Mouse (Mus musculus) liver, embryonic 14.5 days (tissue): ENCODE data around the gene Lrrc4c. TPM values are rescaled to one million over a fixed set of nuclear protein-coding genes. Genes with fewer than 3 reads are reported as not detected.

ENCODE experiments used
- ATAC-seq: fragments of 200-750 bp; cut with Nextera tagmentation; 2 replicates; pipeline ENCODE4 v1.8.0; 2017; ENCODE audit warnings: moderate number of reproducible peaks, mild to moderate bottlenecking, moderate library complexity; ENCODE audit not compliant: insufficient read depth
- DNase-seq, 3 experiments: peaks; one replicate each; pipeline ENCODE4 v3.0.0-alpha.2; 2012 to 2013; ENCODE audit warnings: low read depth in 3 of 3, low spot score in 3 of 3
- H3K27ac ChIP-seq: fragments of 300-500 bp; sonication (generic); 2 replicates; pipeline ENCODE4 v1.5.1; 2014; ENCODE audit warnings: moderate library complexity, mild to moderate bottlenecking, control low read depth, inconsistent platforms
- H3K27me3 ChIP-seq: fragments of 300-500 bp; sonication (generic); 2 replicates; pipeline ENCODE4 v1.6.1; 2014; ENCODE audit warnings: mild to moderate bottlenecking, low read length, moderate library complexity; ENCODE audit not compliant: control insufficient read depth, insufficient read depth
- H3K36me3 ChIP-seq: fragments of 300-500 bp; sonication (generic); replicated peaks from 2 replicates; pipeline ENCODE4 v1.6.1; 2014; ENCODE audit warnings: low read depth; ENCODE audit not compliant: control insufficient read depth, insufficient read depth
- H3K4me1 ChIP-seq, 2 experiments: fragments of 200-500 bp in 1 of 2; fragments of 300-500 bp in 1 of 2; sonication (generic) in 1 of 2; replicated peaks; 2 replicates each; pipeline ENCODE4 v1.6.1; 2012 to 2014; ENCODE audit warnings: antibody characterized with exemption in 1 of 2, inconsistent platforms in 1 of 2, low read length in 1 of 2; ENCODE audit not compliant: control insufficient read depth in 2 of 2, insufficient read depth in 2 of 2
- H3K4me2 ChIP-seq: fragments of 300-500 bp; sonication (generic); 2 replicates; pipeline ENCODE4 v1.6.1; 2014; ENCODE audit warnings: low read depth, mild to moderate bottlenecking, control low read depth, moderate library complexity
- H3K4me3 ChIP-seq, 2 experiments: fragments of 200-500 bp in 1 of 2; fragments of 300-500 bp in 1 of 2; sonication (generic) in 1 of 2; 2 replicates each; pipeline ENCODE4 v1.5.1; 2012 to 2014; ENCODE audit warnings: low read depth in 2 of 2, low read length in 2 of 2, mild to moderate bottlenecking in 2 of 2, control low read depth in 1 of 2, inconsistent platforms in 1 of 2, moderate library complexity in 1 of 2; ENCODE audit not compliant: insufficient read depth in 1 of 2
- H3K9ac ChIP-seq: fragments of 300-500 bp; sonication (generic); replicated peaks from 2 replicates; pipeline ENCODE4 v1.6.1; 2014; ENCODE audit warnings: mild to moderate bottlenecking, control low read depth, moderate library complexity
- H3K9me3 ChIP-seq: fragments of 300-500 bp; sonication (generic); 2 replicates; pipeline ENCODE4 v1.6.1; 2016; ENCODE audit warnings: low read length, mixed read lengths; ENCODE audit not compliant: control insufficient read depth
- CTCF ChIP-seq: IDR thresholded peaks from 2 replicates; pipeline ENCODE4 v1.5.1; 2016; ENCODE audit warnings: antibody characterized with exemption, low read depth, control low read depth
- EP300 ChIP-seq: IDR thresholded peaks from 2 replicates; pipeline ENCODE4 v1.6.1; 2016; ENCODE audit warnings: antibody characterized with exemption, low read depth
- WGBS: fragments of 180-500 bp; shearing (Covaris S2); extraction: QIAGEN DNeasy Blood & Tissue Kit; methylation state at CpG from one replicate; pipeline ENCODE4 v1.1.7; 2014; ENCODE audit not compliant: insufficient replicate concordance; 5-methylcytosine and 5-hydroxymethylcytosine counted together
- polyA plus RNA-seq, 2 experiments: library from polyadenylated mRNA; depleted of rRNA in 1 of 2; stranded (reverse) in 1 of 2; unstranded in 1 of 2; fragments of >200 nt; fragmentation: Nextera tagmentation in 1 of 2; extraction: Ambion mirVana in 1 of 2; gene quantifications; 2 replicates each; pipeline versions ENCODE4 v1.2.1 to v1.2.3; 2012 to 2014

The Lrrc4c gene
- polyA plus RNA-seq, 2 experiments = 0.04 to 0.19 TPM

DNA sequence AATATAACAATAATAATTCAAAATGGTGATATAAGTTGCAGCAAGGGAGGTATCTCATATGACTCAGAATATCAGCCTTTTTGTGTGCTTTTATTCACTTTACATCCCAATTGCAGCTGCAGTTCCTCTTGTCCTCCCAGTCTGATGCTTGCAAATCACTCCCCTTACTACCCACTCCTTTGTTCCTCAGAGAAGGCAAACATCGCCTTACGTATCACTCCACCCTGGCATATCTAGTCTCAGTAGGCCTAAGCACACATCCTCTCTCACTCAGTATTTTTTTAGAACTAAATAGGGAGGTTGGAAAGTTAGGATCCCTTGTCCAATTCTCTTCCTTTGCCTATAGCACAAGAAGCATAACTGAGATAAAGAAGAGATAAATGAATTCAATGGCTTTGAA, 1117.6 kb downstream of the Lrrc4c start:
- no peaks in the 10 kb centered on the region for H3K9me3 ChIP-seq
- H3K27ac ChIP-seq = no peak overlapping the region
- no peaks in the 10 kb centered on the region for H3K36me3 ChIP-seq
- H3K9ac ChIP-seq = no peak overlapping the region
- H3K4me3 ChIP-seq = no peak overlapping the region
- H3K4me2 ChIP-seq = no peak overlapping the region
- H3K4me1 ChIP-seq = no peaks in the 10 kb centered on the region
- H3K27me3 ChIP-seq = no peaks in the 10 kb centered on the region
- DNase-seq = no peak
- ATAC-seq = no peak
- 72% methylated on average over 2 of the region's 2 CpGs for WGBS
- TF ChIP-seq CTCF = no peak
- no peak for TF ChIP-seq EP300

GRCm38 (mm10) chr2:97437767-97438166, 1119.8 kb downstream of the Lrrc4c start:
- Histone ChIP-seq H3K4me2 (no peak overlapping the region), H3K27ac (no peak overlapping the region), H3K4me1 (no peaks in the 10 kb centered on the region), H3K9me3 (no peaks in the 10 kb centered on the region), H3K9ac (no peak overlapping the region), H3K27me3 (no peaks in the 10 kb centered on the region), H3K4me3 (no peak overlapping the region), H3K36me3 (no peaks in the 10 kb centered on the region)
- DNase-seq = no peak
- no peak for ATAC-seq
- TF ChIP-seq CTCF (no peak), EP300 (no peak)

DNA sequence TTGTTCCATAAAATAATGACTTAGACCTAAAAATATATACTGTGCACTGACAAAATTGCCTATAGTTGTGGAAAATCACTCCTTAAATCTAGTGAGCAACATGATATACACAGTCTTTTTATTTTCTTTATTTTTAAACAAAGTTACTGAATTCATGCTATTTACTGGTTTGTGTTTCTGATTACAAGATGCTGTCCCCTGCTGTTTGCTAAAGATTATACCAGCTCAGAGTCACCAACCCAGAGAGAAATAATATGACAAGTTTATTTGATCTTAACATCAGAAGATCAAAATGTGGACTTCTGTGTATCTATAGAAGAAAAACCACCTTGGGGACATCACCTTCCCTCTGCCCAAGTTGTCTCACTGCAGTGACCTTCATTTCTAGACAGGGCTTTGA, 1145.6 kb downstream of the Lrrc4c start:
- peaks cover 8% of the 10 kb centered on the region for H3K27me3 ChIP-seq
- H3K4me3 ChIP-seq = no peak overlapping the region
- H3K27ac ChIP-seq = no peak overlapping the region
- no peak overlapping the region for H3K9ac ChIP-seq
- TF ChIP-seq EP300 = no peak
- TF ChIP-seq CTCF = no peak
- H3K9me3 ChIP-seq = no peaks in the 10 kb centered on the region
- H3K4me2 ChIP-seq = no peak overlapping the region
- ATAC-seq (no peak), DNase-seq (no peak)
- no peaks in the 10 kb centered on the region for H3K4me1 ChIP-seq
- H3K36me3 ChIP-seq = no peaks in the 10 kb centered on the region

GRCm38 (mm10) chr2:97466243-97466793, 1148.3 kb downstream of the Lrrc4c start:
- peak; percentile 68 for TF ChIP-seq CTCF
- no peak for TF ChIP-seq EP300
- under 1% methylated on average over 25 of the region's 25 CpGs for WGBS

GRCm38 (mm10) chr2:97467031-97467549, 1149.1 kb downstream of the Lrrc4c start:
- no peak for DNase-seq
- peak overlapping the region; percentile 20; the same call in 1 of the 2 replicates for H3K4me2 ChIP-seq
- H3K9me3 ChIP-seq = no peaks in the 10 kb centered on the region
- under 1% methylated on average over 25 of the region's 26 CpGs for WGBS
- no peak overlapping the region for H3K9ac ChIP-seq
- H3K4me1 ChIP-seq = no peaks in the 10 kb centered on the region
- TF ChIP-seq EP300 = no peak
- no peak for TF ChIP-seq CTCF
- no peak for ATAC-seq
- peak overlapping the region; percentile 14 to 21; a peak in 2 of 4 replicates for H3K4me3 ChIP-seq
- peaks cover 8% of the 10 kb centered on the region for H3K27me3 ChIP-seq
- no peaks in the 10 kb centered on the region for H3K36me3 ChIP-seq
- H3K27ac ChIP-seq = no peak overlapping the region

More at GRCm38 (mm10) chr2:97466243-97466793, 1148.3 kb downstream of the Lrrc4c start:
- Histone ChIP-seq H3K9me3 (no peaks in the 10 kb centered on the region), H3K36me3 (no peaks in the 10 kb centered on the region), H3K4me1 (no peaks in the 10 kb centered on the region), H3K9ac (no peak overlapping the region), H3K27me3 (peaks cover 8% of the 10 kb centered on the region), H3K27ac (no peak overlapping the region), H3K4me2 (peak overlapping the region; percentile 38), H3K4me3 (peak overlapping the region; percentile 25 to 42)
- DNase-seq = peak; percentile 6 to 10 (median 9)
- ATAC-seq = 0 out of 2 replicates have a peak, but pooled peaks have one; percentile 6
